ENCODE assay signal across 30 mouse cellular contexts in the genomic region with DNA sequence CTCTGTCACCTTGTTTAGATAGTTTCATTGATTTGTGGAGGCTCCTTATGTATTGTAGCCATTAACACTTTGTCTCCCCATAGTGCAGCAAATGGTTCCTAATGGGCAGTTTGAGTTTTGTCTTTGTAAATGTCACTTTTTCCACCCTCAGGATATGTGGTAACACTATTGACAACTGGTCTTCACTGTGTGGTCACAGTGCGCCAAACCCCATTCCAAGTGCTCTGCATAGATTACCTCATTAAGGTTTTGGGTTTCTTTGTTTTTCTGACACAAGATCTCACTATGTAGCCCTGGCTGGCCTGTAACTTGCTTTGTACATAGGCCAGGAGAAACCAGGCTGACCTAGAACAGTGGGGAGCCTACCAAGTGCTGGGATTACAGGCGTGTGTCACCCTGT.
"Had no signal": no experiment of that assay in that cellular context is flagged by ENCODE, and none has a peak within 500 bp of the region (broad histone marks: within the 10 kb centered on the region; RNA-seq: fewer than 3 reads in every experiment).

No protein-coding gene starts in this region.

- H3K4me1 ChIP-seq: limb, embryonic 12.5 days; limb, embryonic 13.5 days; lung, embryonic 15.5 days had no signal

- H3K4me3 ChIP-seq: limb, embryonic 10.5 days; limb, embryonic 12.5 days; limb, embryonic 13.5 days; limb, embryonic 15.5 days; liver, embryonic 12.5 days; liver, embryonic 13.5 days; liver, embryonic 15.5 days; lung, embryonic 15.5 days; megakaryocyte, embryonic 14.5 days; midbrain, embryonic 10.5 days; midbrain, embryonic 12.5 days; midbrain, embryonic 13.5 days; midbrain, embryonic 15.5 days; myocyte had no signal

- H3K36me3 ChIP-seq: limb, embryonic 10.5 days; limb, embryonic 12.5 days; limb, embryonic 13.5 days; limb, embryonic 15.5 days; liver, embryonic 12.5 days; liver, embryonic 13.5 days; liver, embryonic 15.5 days; lung, embryonic 15.5 days; midbrain, embryonic 10.5 days; midbrain, embryonic 12.5 days; midbrain, embryonic 13.5 days; midbrain, embryonic 15.5 days had no signal

- H3K9ac ChIP-seq: limb, embryonic 12.5 days; limb, embryonic 13.5 days; limb, embryonic 15.5 days; liver, embryonic 12.5 days; liver, embryonic 13.5 days; liver, embryonic 14.5 days; liver, embryonic 15.5 days; liver, postnatal 0 days; lung, embryonic 14.5 days; lung, embryonic 15.5 days; midbrain, embryonic 12.5 days; midbrain, embryonic 13.5 days; midbrain, embryonic 15.5 days had no signal

- DNase-seq: left cerebral cortex, postnatal 4 days; liver; liver, embryonic 13.5 days; liver, postnatal 0 days; lung, adult 18-20 months; lung, adult 2 months; lung, embryonic 14.5 days; lung, postnatal 10 days; lung, postnatal 14 days; lung, postnatal 36 days; lung, postnatal 4 days; midbrain, embryonic 14.5 days had no signal

- H3K27me3 ChIP-seq: limb, embryonic 12.5 days; limb, embryonic 13.5 days; limb, embryonic 15.5 days; lung, embryonic 15.5 days; midbrain, embryonic 12.5 days; midbrain, embryonic 13.5 days; midbrain, embryonic 15.5 days had no signal

- H3K9me3 ChIP-seq: limb, embryonic 10.5 days; limb, embryonic 15.5 days; liver, embryonic 15.5 days; lung, embryonic 15.5 days; midbrain, embryonic 12.5 days; midbrain, embryonic 15.5 days had no signal

- H3K4me2 ChIP-seq: limb, embryonic 12.5 days; limb, embryonic 13.5 days; limb, embryonic 15.5 days; liver, embryonic 12.5 days; liver, embryonic 13.5 days; liver, embryonic 15.5 days; lung, embryonic 14.5 days; lung, embryonic 15.5 days; midbrain, embryonic 11.5 days; midbrain, embryonic 12.5 days; midbrain, embryonic 13.5 days; midbrain, embryonic 15.5 days had no signal

- ATAC-seq: liver, embryonic 12.5 days; liver, postnatal 0 days; lung, postnatal 0 days; midbrain, embryonic 13.5 days; midbrain, embryonic 15.5 days; midbrain, embryonic 16.5 days had no signal

- H3K27ac ChIP-seq: limb, embryonic 10.5 days; limb, embryonic 12.5 days; limb, embryonic 13.5 days; limb, embryonic 15.5 days; liver, embryonic 12.5 days; liver, embryonic 13.5 days; liver, embryonic 14.5 days; liver, embryonic 15.5 days; lung, embryonic 15.5 days; macrophage; midbrain, embryonic 10.5 days; midbrain, embryonic 12.5 days; midbrain, embryonic 13.5 days; midbrain, embryonic 15.5 days had no signal
